Mouse (Mus musculus): ENCODE measurements around the gene Glra4. TPM values are rescaled to one million over a fixed set of nuclear protein-coding genes. Genes with fewer than 3 reads are reported as not detected.
A peak's percentile ranks its signal among the peaks of the same experiment; 100 is the strongest.

Glra4 gene
- polyA plus RNA-seq, 1 experiment: 0.05 TPM

DNA sequence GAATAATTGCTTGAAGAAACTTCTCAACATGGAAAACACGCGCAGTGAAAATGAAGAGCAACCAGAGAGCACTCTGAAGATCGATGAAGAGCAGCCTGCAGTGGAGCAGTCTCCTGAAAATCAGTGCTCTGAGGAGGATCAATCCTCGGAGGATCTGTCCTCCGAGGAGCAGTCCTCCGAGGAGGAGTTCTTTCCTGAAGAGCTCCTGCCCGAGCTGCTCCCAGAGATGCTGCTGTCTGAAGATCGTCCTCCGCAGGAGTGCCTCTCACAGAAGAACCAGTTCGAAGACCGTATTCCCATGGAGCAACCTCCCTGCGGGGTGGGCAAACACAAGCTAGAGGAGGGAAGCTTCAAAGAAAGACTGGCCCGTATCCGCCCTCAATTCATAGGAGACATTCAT is 71.2 kb downstream of the Glra4 start:
- TF ChIP-seq POLR2A (IDR thresholded peaks at IDR 0.05; ENCODE audit: borderline replicate concordance, extremely low read depth, insufficient read depth, insufficient read length, poor library complexity, severe bottlenecking) (no peak), CTCF (IDR thresholded peaks at IDR 0.05; ENCODE audit: borderline replicate concordance, extremely low read depth, insufficient read depth, insufficient read length) (no peak)
- DNase-seq (ENCODE audit: low read depth): no peak

DNA sequence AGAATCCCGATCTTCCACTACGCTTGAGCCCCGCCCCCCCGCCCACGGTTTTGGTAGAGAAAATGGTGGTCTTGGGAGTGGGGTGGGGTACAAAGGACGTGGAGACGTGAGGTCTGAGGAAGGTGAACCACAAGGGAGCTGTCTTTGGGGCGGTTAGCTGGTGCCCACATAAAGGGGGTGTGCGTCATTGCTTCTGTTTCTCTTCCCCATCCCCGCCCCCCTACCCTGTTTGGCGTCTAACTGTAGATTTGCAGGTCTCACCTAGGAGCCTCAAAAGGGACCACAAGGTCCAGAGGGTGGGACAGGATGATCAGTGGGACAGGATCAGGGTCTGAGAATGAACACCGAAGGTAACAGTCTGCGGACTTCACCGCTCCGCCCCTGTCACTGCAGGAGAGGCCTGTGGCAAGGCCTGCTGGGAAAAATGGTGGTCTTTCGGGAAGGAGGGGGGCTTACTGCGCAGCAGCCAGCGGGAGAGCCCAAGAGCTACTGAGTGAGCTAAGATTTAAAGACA is 71.7 kb downstream of the Glra4 start:
- peak; percentile 88 for DNase-seq (ENCODE audit: low read depth)
- TF ChIP-seq POLR2A (IDR thresholded peaks at IDR 0.05; ENCODE audit: borderline replicate concordance, extremely low read depth, insufficient read depth, insufficient read length, poor library complexity, severe bottlenecking) (peak; percentile 58; the same call in 1 of the 2 replicates), CTCF (IDR thresholded peaks at IDR 0.05; ENCODE audit: borderline replicate concordance, extremely low read depth, insufficient read depth, insufficient read length) (no peak)

Other genes starting within 250 kb of the Glra4 start
- gene Kir3dl2, start 236.1 kb downstream of the Glra4 start, polyA plus RNA-seq (2012; rRNA removed): 0.08 and 0.30 TPM in 2 replicates
- gene Tceal3, start 189.3 kb downstream of the Glra4 start, polyA plus RNA-seq (2012; rRNA removed): 46.6 and 84.2 TPM in 2 replicates
- 10.9 and 11.8 TPM in 2 replicates for gene Tceal1, start 72.2 kb downstream of the Glra4 start, polyA plus RNA-seq (2012; rRNA removed)
- gene Morf4l2, start 36.5 kb downstream of the Glra4 start, polyA plus RNA-seq (2012; rRNA removed): 369 and 380 TPM in 2 replicates
- 17.0 and 17.2 TPM in 2 replicates for gene Plp1, start 42.5 kb upstream of the Glra4 start, polyA plus RNA-seq (2012; rRNA removed)
- gene Rab9b, start 88.6 kb upstream of the Glra4 start, polyA plus RNA-seq (2012; rRNA removed): 6.7 and 13.7 TPM in 2 replicates
- gene H2bfm, start 147.2 kb upstream of the Glra4 start, polyA plus RNA-seq (2012; rRNA removed): not detected in 2 replicates
- gene Tmsb15b2, start 195.4 kb upstream of the Glra4 start, polyA plus RNA-seq (2012; rRNA removed): 38.7 and 46.3 TPM in 2 replicates
- 10.1 and 13.8 TPM in 2 replicates for gene Tmsb15l, start 196.7 kb upstream of the Glra4 start, polyA plus RNA-seq (2012; rRNA removed)
- 12.8 and 19.7 TPM in 2 replicates for gene Tmsb15b1, start 196.7 kb upstream of the Glra4 start, polyA plus RNA-seq (2012; rRNA removed)
- gene Zcchc18, start 213.0 kb upstream of the Glra4 start, polyA plus RNA-seq (2012; rRNA removed): 149 and 152 TPM in 2 replicates

Data from brain, embryonic 14.5 days (tissue).